Mouse (Mus musculus) intestine, embryonic 16.5 days (tissue): ENCODE measurements around the gene Tmem79. TPM values are rescaled to one million over a fixed set of nuclear protein-coding genes. Genes with fewer than 3 reads are reported as not detected.
A peak's percentile ranks its signal among the peaks of the same experiment; 100 is the strongest.

Experiments used
- ATAC-seq: fragments of 200-750 bp; cut with Nextera tagmentation; 2 replicates; pipeline ENCODE4 v1.8.0; 2017; ENCODE audit warnings: moderate TSS enrichment, moderate library complexity
- H3K27ac ChIP-seq: fragments of 300-500 bp; sonication (generic); 2 replicates; pipeline ENCODE4 v1.5.1; 2014; ENCODE audit warnings: mild to moderate bottlenecking, low read length
- H3K27me3 ChIP-seq: fragments of 300-500 bp; sonication (generic); replicated peaks from 2 replicates; pipeline ENCODE4 v1.6.1; 2014; ENCODE audit warnings: low read length, control low read depth, mixed read lengths; ENCODE audit not compliant: control insufficient read depth, insufficient read depth
- H3K36me3 ChIP-seq: fragments of 300-500 bp; sonication (generic); 2 replicates; pipeline ENCODE4 v1.6.1; 2014; ENCODE audit warnings: low read length, control low read depth; ENCODE audit not compliant: control insufficient read depth, insufficient read depth
- H3K4me1 ChIP-seq: fragments of 300-500 bp; sonication (generic); 2 replicates; pipeline ENCODE4 v1.6.1; 2014; ENCODE audit warnings: low read length, control low read depth, mixed read lengths; ENCODE audit not compliant: control insufficient read depth, insufficient read depth
- H3K4me2 ChIP-seq: fragments of 300-500 bp; sonication (generic); 2 replicates; pipeline ENCODE4 v1.6.1; 2014; ENCODE audit warnings: low read depth, low read length, control low read depth
- H3K4me3 ChIP-seq: fragments of 300-500 bp; sonication (generic); 2 replicates; pipeline ENCODE4 v1.5.1; 2014; ENCODE audit warnings: mild to moderate bottlenecking, low read length
- H3K9ac ChIP-seq: fragments of 300-500 bp; sonication (generic); 2 replicates; pipeline ENCODE4 v1.6.1; 2014; ENCODE audit warnings: low read depth, low read length
- H3K9me3 ChIP-seq: fragments of 300-500 bp; sonication (generic); 2 replicates; pipeline ENCODE4 v1.6.1; 2016; ENCODE audit warnings: low read length, control low read depth; ENCODE audit not compliant: control insufficient read depth
- WGBS: fragments of 180-500 bp; shearing (Covaris S2); extraction: QIAGEN DNeasy Blood & Tissue Kit; methylation state at CpG from one replicate; pipeline ENCODE4 v1.1.7; 2014; 5-methylcytosine and 5-hydroxymethylcytosine counted together
- polyA plus RNA-seq: library from polyadenylated mRNA; unstranded; fragments of >200 nt; fragmentation: Nextera tagmentation; extraction: Ambion mirVana; gene quantifications from 2 replicates; pipeline ENCODE4 v1.2.1, GENCODE M21; 2015

Gene Tmem79
- polyA plus RNA-seq, 1 experiment from 2014 or later, result 29.4 TPM

DNA sequence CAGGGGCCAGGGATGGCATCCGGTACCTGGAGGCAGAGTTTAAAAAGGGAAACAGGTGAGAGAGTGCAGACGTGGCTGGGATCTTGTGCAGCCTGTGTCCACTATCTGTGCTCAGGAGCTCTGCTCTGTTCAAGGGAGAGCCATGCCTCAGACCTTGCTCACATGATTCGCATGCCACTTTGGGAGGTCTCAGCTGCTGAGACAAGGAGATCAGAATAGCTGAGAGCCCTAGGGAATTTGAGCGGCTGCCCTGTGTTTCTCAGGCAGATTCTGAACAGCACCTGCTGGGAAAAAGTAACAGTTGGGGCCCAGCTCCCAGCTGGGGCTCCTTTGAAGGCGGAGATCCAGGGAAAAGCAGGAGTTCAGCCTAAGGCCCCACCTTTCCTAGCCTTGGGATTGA, 23.6 kb upstream of the Tmem79 start:
- H3K4me3 ChIP-seq, result no peak overlapping the region
- ATAC-seq, result no peak
- H3K4me1 ChIP-seq, result peaks cover 10% of the 10 kb centered on the region
- H3K9me3 ChIP-seq, result no peaks in the 10 kb centered on the region
- peaks cover 48% of the 10 kb centered on the region for H3K36me3 ChIP-seq
- no peaks in the 10 kb centered on the region for H3K27me3 ChIP-seq
- H3K4me2 ChIP-seq, result no peak overlapping the region
- 77% methylated on average over 5 of the region's 5 CpGs for WGBS
- H3K9ac ChIP-seq, result no peak overlapping the region
- no peak overlapping the region for H3K27ac ChIP-seq

DNA sequence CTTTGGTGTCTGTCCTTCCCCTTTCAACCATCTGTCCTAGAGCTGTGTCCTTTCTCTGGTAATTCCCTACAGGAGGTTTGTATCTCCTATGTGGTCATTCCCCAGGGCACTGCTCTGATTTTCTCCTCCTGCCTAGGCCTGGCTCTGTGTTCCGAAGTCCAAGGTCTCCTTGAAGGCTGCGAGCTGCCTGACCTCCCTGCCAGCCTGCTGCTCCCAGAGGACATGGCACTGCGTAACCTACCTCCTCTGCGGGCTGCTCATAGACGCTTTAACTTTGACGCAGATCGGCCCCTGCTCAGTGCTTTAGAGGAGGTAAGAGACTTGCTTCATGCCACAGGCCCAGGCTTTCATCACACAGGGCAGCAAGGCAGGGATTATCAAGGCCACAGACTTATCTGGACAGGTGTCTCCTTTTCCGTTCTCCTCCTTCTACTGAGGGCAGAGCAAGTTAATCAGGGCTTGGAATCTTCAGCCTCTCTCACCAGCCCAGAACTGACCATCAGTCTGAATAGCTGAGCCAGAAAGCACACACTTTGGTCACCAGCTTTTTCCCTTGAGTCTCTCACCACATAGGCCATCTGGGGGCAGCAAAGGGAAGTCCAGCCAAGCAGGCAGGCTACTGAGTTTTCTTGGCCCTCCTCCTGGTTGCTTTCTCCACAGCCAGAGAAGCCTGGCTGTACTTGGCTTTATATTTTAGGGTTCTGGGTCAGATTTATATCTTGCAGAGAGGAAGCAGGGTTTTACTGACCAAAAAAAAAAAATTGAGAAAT, 18.6 kb upstream of the Tmem79 start:
- Histone ChIP-seq H3K36me3 (peaks cover 58% of the 10 kb centered on the region), H3K9ac (no peak overlapping the region), H3K27ac (no peak overlapping the region), H3K4me2 (no peak overlapping the region), H3K27me3 (no peaks in the 10 kb centered on the region), H3K9me3 (no peaks in the 10 kb centered on the region), H3K4me1 (no peaks in the 10 kb centered on the region), H3K4me3 (no peak overlapping the region)
- 93% methylated on average over 8 of the region's 8 CpGs for WGBS
- no peak for ATAC-seq

DNA sequence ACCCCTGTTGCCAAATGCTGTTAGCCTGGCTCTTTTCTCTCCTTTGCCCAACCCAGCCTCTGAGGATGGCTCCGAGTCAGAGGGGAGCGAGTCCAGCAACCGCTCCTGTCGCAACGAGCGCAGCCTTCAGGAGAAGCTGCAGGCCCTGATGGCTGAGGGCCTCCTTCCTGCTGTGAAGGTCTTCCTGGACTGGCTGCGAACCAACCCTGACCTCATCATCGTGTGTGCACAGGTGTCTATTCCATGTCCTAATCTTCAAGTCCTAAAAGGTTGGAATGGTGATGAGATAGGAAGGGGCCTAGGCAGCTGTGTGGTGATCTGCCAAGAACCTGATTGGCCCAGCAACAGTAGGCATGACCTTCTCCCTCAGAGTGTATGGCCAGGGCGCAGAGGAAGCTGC, 17.0 kb upstream of the Tmem79 start:
- no peaks in the 10 kb centered on the region for H3K4me1 ChIP-seq
- WGBS, result 91% methylated on average over 9 of the region's 9 CpGs
- H3K27me3 ChIP-seq, result no peaks in the 10 kb centered on the region
- H3K36me3 ChIP-seq, result peaks cover 52% of the 10 kb centered on the region
- H3K4me3 ChIP-seq, result no peak overlapping the region
- no peaks in the 10 kb centered on the region for H3K9me3 ChIP-seq
- H3K4me2 ChIP-seq, result no peak overlapping the region
- H3K27ac ChIP-seq, result no peak overlapping the region
- no peak overlapping the region for H3K9ac ChIP-seq
- no peak for ATAC-seq

DNA sequence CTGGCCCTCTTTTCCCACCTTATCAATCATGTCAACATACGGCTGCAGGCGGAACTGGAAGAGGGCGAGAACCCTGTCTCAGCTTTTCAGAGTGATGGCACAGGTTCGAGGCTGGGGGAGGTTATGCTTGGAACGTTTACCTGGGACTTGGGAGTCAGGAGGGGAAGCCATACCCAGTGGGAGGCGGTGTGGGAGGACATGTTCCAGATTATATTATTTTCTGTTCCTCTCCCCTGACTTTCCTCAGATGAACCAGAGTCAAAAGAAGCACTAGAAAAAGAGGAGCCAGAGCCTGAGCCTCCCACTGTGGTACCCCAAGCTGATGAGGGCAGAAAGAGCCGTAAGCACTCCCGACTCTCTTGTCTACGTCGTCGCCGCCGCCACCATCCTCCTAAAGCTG, 14.8 kb upstream of the Tmem79 start:
- Histone ChIP-seq H3K27me3 (no peaks in the 10 kb centered on the region), H3K27ac (no peak overlapping the region), H3K36me3 (peaks cover 53% of the 10 kb centered on the region), H3K4me2 (no peak overlapping the region), H3K4me3 (no peak overlapping the region), H3K9ac (no peak overlapping the region), H3K4me1 (no peaks in the 10 kb centered on the region), H3K9me3 (no peaks in the 10 kb centered on the region)
- ATAC-seq, result no peak
- 88% methylated on average over 13 of the region's 13 CpGs for WGBS

DNA sequence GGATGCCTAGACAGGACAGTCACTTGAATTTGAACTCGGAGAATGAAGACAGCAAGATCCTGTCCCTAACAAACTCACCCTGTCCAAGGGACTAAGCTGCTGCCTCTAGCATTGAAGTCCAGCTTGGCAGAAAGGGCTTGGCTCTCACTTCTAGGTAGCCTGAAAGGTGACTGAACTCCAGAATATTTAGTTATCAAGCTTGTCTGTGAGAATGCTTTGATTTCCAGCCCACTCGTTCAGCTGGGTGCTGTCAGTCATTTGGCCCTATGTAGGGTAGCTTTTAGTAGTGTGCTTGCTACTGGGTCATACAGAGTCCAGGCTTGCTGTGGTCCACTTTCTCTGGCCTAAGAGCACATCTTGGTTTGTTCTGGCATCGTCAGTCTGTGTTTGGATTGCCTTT, 3.1 kb upstream of the Tmem79 start:
- no peak overlapping the region for H3K4me2 ChIP-seq
- WGBS, result 70% methylated on average over 3 of the region's 3 CpGs
- ATAC-seq, result no peak

DNA sequence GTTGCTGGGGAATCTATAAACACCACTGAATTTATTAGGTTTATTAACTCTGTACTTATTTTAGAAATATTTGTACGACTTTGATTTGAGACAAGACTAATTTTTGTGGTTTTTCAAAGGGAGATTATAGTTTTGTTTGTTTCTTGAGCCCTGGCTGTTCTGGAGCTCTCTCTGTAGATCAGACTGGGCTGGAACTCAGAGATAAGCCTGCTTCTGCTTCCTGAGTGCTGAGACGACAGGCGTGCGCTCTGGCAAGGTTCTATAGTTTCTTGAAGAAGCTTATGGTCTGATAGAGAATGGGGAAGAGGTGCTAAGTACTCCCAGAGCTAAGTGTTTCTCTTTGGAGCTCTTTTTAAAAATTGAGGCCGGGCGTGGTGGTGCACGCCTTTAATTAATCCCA, 2.4 kb upstream of the Tmem79 start:
- no peak overlapping the region for H3K27ac ChIP-seq
- 0 out of 2 replicates have a peak, but pooled peaks cover 8% of the 10 kb centered on the region for H3K36me3 ChIP-seq
- no peak overlapping the region for H3K4me2 ChIP-seq
- no peak overlapping the region for H3K4me3 ChIP-seq
- H3K9me3 ChIP-seq, result no peaks in the 10 kb centered on the region
- 88% methylated on average over 7 of the region's 7 CpGs for WGBS
- no peak for ATAC-seq
- H3K27me3 ChIP-seq, result no peaks in the 10 kb centered on the region
- H3K4me1 ChIP-seq, result peaks cover 10% of the 10 kb centered on the region
- H3K9ac ChIP-seq, result no peak overlapping the region

More for the DNA sequence above, 3.1 kb upstream of the Tmem79 start:
- Histone ChIP-seq H3K9ac (no peak overlapping the region), H3K27ac (no peak overlapping the region), H3K36me3 (0 out of 2 replicates have a peak, but pooled peaks cover 11% of the 10 kb centered on the region), H3K4me3 (no peak overlapping the region), H3K4me1 (peaks cover 10% of the 10 kb centered on the region), H3K9me3 (no peaks in the 10 kb centered on the region), H3K27me3 (no peaks in the 10 kb centered on the region)

DNA sequence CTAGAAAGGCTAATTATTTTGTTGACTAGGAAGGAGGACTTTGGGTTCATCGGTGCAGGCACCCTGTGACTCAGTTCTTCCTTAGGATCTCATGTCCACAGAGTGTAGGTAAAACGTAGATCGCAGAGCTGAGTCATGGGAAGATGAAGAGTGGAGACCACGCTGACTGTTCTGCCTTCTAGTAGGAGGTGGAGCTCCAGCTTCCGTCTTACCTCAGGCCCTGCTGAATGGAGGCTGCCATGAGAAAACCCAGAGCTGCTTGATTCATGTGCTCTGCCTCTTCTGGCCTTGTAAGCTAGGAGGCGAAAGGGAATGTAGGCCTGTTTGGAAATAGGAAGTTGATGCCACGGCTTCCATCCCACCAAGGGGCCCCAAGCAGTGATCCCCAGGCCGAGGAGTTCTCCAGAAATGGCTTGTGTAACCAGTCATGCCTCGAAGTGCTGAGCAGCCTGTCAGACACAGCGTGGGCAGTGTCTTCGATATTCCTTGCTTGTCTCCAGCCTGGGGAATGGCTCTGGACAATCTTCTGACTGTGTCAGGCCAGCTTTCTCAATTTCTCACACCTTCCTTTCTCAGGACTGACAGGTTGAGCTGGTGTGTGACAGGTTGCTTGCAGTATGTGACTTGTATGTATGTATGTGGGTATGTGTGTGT, 1.5 kb upstream of the Tmem79 start:
- 0 out of 2 replicates have a peak, but pooled peaks cover under 1% of the 10 kb centered on the region for H3K36me3 ChIP-seq
- H3K9ac ChIP-seq, result peak overlapping the region; percentile 34
- peak overlapping the region; percentile 13 for H3K4me3 ChIP-seq
- H3K27me3 ChIP-seq, result no peaks in the 10 kb centered on the region
- 52% methylated on average over 11 of the region's 11 CpGs for WGBS
- no peaks in the 10 kb centered on the region for H3K9me3 ChIP-seq
- peak overlapping the region; percentile 38; the same call in 1 of the 2 replicates for H3K27ac ChIP-seq
- no peak for ATAC-seq
- peak overlapping the region; percentile 53 for H3K4me2 ChIP-seq
- H3K4me1 ChIP-seq, result peaks cover 10% of the 10 kb centered on the region

DNA sequence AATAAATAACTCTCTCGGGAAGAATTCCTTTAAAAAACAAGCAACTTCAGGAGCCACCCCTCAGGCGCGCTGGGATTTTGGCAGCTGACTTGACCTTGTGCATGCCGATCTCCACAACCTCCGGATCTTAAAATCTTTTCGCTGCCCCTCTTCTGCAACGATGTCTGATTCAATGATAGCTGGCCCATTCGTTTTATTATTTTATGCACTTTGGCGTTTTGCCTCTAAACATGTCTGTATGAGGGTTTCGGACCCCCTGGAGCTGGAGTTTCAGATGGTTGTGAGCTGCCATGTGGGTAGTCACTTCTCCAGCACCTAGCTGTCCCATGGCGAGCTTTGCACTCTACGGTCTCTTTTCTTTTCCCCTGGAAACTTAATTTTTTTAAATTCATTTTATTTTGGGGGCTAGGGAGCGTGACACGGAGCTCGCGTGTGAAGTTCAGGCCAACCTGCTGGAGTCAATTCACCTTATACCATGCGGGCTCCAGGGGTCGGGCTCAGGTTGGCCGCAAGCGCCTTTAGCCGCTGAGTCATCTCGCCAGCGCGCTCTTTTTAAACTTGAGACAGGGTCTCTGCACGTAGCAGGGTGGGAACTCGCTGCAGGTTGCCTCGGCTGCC, 403 bp downstream of the Tmem79 start:
- no peaks in the 10 kb centered on the region for H3K36me3 ChIP-seq
- peak overlapping the region; percentile 90 for H3K4me3 ChIP-seq
- no peaks in the 10 kb centered on the region for H3K9me3 ChIP-seq
- H3K27me3 ChIP-seq, result no peaks in the 10 kb centered on the region
- H3K4me1 ChIP-seq, result peaks cover 10% of the 10 kb centered on the region
- H3K4me2 ChIP-seq, result peak overlapping the region; percentile 62
- H3K27ac ChIP-seq, result peak overlapping the region; percentile 90
- H3K9ac ChIP-seq, result peak overlapping the region; percentile 93
- 1% methylated on average over 27 of the region's 27 CpGs for WGBS
- ATAC-seq, result peak; percentile 37

DNA sequence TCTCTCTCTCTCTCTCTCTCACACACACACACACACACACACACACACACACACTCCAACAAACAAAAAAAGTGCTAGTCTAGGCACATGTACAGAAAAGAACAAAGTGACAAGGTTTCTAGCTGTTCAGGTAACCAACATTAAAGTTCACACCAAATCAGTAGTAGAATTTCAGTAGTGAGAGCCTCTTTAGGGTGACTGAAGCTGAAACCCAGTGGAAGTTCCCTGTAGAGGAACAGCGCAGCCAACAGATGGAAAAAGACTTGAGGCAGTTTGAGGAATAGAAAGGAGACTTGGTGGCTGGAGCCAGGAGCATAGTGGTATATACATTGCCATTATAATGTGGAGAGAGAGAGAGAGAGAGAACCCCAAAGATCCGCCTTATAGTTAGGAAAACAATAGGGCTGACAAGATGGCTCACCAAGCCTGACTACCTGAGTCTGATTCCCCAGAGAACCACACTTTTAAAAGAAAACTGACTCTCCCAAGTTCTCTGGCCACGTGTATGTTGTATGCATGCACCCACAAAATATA, 979 bp downstream of the Tmem79 start:
- Histone ChIP-seq H3K4me2 (peak overlapping the region; percentile 62), H3K4me1 (peaks cover 10% of the 10 kb centered on the region), H3K27me3 (no peaks in the 10 kb centered on the region), H3K27ac (peak overlapping the region; percentile 90), H3K9me3 (no peaks in the 10 kb centered on the region), H3K4me3 (peak overlapping the region; percentile 90), H3K9ac (peak overlapping the region; percentile 93), H3K36me3 (no peaks in the 10 kb centered on the region)
- no peak for ATAC-seq
- WGBS, result 30% methylated on average over 3 of the region's 3 CpGs
